Mouse (Mus musculus): ENCODE results near the gene Fcgr1. TPM values are rescaled to one million over a fixed set of nuclear protein-coding genes. Genes with fewer than 3 reads are reported as not detected.
"Not testable (repeated sequence)": the region's sequence is repeated elsewhere in the genome, so short reads cannot be mapped to it uniquely, and the experiment has no call there.

The Fcgr1 gene
- total RNA-seq, 2 experiments from 2014 or later: 2.4 to 2.5 TPM

GRCm38 (mm10) chr3:96269511-96270474, 24.0 kb downstream of the Fcgr1 start, which contains the start of gene Hist2h2bb:
Hist2h2bb (plus strand) TSS chr3:96269752.
- DNase-seq: peak; percentile 89

GRCm38 (mm10) chr3:96268776-96269378, 24.9 kb downstream of the Fcgr1 start:
- not testable (repeated sequence) for DNase-seq

DNA sequence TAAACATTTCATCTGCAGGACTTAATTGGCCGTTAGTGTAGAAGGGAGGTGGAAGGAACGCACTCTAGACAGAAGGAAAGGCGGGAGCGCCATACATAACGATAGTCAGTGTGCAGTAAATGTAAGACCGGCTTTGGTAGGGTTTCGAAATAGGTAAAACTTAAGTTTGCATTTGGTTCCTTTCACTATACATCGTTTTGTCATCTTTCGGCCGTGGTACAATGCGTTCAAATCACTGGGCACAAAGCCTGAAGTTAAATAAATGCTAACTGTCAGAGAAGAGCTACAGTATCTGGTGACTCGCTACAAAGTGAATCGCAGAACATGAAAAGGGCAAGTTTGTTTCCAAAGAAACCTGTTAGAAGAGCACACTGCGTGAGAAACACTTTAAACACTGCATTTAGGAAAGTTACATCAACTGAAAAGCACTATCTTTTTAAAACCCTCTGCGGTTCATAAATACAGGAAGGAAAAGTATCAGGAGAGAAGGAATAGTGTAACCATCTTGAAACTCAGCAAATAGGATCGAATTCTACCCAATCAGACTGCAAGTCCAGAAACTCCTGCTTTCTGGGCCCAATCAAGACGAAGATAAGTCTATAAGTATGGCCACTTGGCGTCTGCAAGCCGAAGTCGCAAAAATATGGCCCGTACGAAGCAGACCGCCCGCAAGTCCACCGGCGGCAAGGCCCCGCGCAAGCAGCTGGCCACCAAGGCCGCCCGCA, 25.6 kb downstream of the Fcgr1 start, which contains the start of gene Hist2h3b:
TSS of gene Hist2h3b (plus strand) at position 604 of the 725 bp plus-strand sequence.
- DNase-seq: peak; percentile 77 to 80

DNA sequence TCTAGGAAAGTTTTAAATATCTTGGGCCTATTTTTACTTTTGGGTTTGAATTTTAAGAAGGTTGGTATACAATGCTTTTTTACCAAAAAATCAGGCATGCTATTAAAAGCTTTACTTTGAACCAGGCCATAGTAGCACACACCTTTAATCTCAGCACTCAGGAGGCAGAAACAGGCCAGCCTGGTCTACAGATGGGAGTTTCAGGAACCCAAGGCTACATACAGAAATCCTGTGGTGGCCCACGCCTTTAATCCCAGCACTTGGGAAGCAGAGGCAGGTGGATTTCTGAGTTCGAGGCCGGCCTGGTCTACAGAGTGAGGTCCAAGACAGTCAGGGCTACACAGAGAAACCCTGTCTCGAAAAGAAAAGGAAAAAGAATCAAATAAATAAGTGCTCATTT, 26.2 kb downstream of the Fcgr1 start:
- no peak for DNase-seq

GRCm38 (mm10) chr3:96266132-96266710, 27.5 kb downstream of the Fcgr1 start:
- no peak for DNase-seq

DNA sequence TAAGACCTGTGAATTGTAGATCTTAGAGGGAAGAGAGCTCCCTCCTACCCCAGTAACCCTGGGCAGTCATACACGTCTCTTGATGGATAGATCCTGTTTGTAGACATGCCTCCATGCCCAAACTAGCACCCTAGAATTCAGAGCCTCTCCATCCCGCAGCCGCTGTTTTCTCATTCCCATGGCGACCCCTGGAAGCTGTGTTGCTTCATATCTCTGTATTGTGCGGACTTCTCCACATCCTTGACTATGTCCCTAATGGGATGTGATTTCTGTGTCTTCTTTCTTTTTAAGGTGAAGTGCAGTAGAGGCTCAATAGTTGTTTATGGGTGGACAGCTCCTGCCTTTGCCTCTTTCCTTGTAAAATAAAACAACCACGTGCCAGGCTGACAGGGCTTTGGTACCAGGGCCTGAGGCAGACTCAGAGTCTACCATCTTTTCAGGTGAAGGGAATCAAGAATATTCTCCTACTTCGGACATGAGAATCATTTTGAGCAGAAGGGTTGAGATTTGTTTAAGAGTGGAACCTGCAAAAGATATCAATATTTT, 29.3 kb downstream of the Fcgr1 start:
- no peak for DNase-seq

DNA sequence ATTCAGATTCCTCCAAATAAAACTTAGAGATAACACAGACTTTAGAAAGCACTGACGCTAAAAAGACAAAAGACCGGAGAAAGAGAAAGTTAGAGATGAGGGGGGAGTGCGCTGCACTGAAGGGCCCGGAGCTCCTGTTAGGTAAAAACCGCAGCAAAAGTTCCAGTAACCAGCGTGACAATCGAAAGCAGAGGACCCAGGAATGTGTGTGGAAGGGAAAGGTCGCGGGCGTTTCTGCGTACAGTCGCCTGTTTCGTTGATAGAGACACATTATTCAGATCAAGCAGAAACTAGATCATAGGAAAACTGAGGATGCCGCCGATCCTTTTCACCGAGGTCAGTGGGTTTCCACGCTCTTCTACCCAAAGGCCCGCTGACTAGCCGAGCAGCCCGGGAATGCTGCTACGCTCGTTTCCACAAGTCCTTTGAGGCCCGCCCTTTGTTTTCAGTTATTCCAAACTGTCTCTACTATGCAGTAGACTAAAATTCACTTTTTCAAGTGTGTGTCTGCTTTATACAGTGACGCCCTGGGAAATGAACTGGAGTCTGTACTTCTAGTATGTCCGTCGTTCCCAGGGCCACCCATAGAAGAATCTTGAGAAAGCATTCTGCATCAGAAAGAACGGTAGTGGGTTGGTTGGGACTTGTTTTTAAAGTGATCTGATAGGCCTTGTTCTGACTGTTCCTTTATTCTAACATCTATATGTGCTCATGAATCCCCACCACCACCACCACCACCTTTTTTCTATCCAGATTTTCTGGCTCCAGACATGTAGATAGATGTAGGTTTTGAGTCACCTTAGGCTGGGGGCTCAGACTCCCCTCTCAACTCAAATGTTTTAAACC, 30.0 kb downstream of the Fcgr1 start:
- peak; percentile 33 to 46 for DNase-seq

GRCm38 (mm10) chr3:96262979-96263550, 30.7 kb downstream of the Fcgr1 start, which contains the start of gene Hist2h4:
Hist2h4 (minus strand) TSS chr3:96263311.
- DNase-seq: peak; percentile 95 to 96

DNA sequence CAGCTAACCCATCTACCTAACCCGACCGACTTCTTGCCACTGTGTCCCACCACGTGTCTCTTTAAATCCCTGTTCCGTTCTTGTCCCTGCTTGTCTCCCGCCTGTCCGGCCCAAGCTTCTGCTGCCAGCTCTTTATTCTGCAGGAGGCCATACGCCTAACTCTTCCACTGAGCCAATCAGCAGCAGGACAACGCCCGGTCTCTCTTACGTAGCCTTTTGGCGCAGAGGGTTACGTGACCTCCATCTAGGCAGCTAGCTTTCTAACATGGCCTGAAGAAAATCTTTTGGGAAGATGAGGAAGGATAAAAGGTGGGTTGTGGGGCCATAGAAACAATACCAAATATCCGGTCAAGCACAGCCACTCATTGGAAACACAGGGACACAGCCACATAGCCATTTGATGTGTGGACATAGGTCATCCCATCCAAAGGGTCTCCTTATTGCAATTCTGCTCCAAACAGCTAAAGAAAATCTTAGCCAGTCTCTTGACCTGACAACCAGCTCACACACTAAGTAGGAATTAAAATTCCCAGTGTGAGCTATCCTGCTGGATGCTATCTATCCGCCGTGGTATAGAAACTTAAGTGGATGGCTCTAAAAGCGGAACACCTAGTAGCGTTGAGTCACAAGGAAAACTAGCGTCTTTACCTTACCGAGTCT, 31.4 kb downstream of the Fcgr1 start:
- peak; percentile 72 to 76 for DNase-seq

DNA sequence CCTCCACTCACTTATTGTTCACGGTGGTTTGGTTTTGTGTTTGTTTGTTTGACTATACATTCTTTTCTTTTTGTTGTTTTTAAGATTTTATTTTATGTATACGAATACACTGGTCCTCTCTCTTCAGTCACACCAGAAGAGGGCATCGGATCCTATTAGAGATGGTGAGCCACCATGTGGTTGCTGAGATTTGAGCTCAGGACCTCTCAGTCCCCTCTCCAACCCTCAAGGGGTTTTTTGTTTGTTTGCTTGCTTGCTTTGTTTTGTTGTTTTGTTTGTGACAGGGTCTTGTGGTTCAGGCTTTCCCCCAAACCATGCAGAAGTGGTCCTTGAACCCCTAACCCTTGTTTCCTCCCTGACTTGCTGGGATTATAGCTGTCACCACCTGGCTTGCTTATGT, 32.1 kb downstream of the Fcgr1 start:
- no peak for DNase-seq

GRCm38 (mm10) chr3:96260220-96260619, 33.5 kb downstream of the Fcgr1 start:
- DNase-seq: no peak

DNA sequence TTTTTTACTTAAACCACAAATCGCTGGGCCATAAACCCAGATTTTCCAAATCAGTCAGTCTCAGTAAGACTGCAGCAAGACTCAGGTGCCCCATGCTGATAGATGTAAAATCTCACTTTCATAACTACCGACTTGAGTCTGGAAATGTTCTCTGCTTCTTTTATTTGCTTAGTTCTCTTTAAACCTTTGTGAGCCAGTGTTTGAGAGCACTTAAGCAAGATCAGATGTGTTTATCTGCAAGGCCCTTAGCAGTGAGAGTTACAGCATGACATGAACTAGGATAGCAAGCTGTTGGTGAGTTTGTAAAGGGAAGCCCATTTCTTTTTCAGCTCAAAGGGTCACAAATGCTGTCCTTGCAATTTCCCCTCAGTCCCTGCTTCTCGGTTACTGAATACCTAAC, 36.6 kb downstream of the Fcgr1 start:
- DNase-seq: no peak

- DNase-seq: no peak
Observed at GRCm38 (mm10) chr3:96255926-96256593, 37.7 kb downstream of the Fcgr1 start.

DNA sequence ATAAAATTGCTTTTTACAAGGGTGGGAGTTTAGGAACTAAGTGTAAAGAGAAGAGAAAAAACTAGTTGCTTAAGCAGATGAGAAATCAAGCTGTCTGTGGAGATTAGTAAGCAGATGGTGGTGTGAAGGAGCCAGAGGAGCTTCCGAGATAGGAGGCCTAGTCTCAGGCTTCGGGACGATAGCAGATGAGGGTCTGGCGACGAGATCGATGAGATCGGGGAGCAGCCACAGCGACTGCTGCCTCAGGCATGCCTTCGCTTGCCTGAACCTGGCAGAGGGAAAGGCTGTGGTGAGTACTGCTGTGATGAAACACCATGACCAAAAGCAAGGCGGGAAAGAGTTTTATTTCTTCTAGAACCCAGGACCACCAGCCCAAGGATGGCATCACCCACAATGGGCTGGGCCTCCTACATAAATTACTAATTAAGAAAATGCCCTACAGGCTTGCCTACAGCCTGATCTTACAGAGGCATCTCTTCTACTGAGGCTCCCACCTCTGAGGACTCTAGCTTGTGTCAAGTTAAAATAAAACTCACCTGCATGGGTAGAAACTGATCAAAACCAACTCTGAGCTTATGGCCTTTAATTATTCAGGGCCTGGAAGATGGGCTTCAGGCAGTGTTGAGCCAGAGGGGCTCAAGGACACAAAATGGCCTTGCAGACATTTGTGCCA, 39.0 kb downstream of the Fcgr1 start:
- DNase-seq: no peak

GRCm38 (mm10) chr3:96251787-96252186, 42.0 kb downstream of the Fcgr1 start:
- DNase-seq: no peak

GRCm38 (mm10) chr3:96250890-96251289, 42.9 kb downstream of the Fcgr1 start:
- no peak for DNase-seq

DNA sequence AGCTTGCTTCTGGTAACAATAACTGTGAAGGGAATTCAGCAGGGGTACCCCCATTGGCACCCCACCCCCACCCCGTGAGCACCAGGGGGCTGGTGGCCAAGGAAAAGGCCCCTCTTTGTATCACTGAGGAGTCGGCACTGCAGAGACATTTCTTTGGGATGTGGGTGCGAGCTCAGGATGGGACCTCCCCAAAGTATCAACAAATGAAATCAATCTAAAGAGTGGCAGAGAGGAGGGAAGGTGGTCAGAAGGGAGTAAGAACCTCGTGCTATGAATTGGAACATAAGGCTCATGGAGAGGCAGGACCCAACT, 44.8 kb downstream of the Fcgr1 start:
- no peak for DNase-seq

DNA sequence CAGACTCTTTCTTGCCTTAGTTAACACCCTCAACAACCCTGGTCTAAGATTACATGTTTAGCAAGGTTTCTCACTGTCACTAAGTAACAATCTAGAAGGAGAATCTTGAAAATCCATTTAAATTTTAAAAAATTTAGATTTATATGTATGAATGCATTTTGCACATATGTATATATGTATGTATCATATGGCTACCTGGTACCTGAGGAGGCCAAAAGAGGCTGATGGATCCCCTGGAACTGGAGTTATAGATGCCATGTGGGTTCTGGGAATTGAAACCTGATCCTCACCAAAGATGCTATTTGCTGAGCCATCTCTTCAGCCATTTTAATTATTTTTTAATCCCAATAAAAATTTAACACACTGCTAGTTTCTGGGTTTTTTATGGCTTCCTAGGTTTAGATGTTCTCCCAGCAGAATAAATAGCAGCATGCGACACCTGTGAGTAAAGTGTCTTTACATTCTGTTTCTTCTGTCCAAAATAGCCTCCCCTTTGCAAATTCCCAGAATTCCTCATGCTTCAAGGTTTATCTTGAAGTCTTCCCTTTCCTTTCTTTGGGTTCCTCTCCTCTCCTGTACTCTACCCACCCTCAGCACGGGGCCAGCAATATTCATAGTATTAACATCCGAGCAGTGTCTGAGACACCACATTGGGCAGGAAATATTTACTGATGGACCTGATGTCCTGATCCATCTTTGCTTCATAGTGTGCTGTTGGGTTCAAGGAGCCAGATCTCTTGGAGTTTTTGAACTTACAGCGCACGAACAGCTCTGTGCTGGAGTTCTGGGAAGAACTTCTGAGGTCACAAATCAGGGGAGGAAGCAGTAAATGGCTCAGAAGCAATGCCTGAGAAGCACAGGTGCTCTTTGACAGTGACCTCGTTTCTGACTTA, 45.4 kb downstream of the Fcgr1 start:
- no peak for DNase-seq
